Mouse (Mus musculus) liver, embryonic 12.5 days (tissue): ENCODE results near the gene Sorbs1. TPM values are rescaled to one million over a fixed set of nuclear protein-coding genes. Genes with fewer than 3 reads are reported as not detected.

ENCODE experiments used
- ATAC-seq: fragments of 200-750 bp; cut with Nextera tagmentation; 2 replicates; pipeline ENCODE4 v1.8.0; 2017; ENCODE audit warnings: moderate number of reproducible peaks, mild to moderate bottlenecking, moderate library complexity
- H3K27ac ChIP-seq: fragments of 300-500 bp; sonication (generic); 2 replicates; pipeline ENCODE4 v1.5.1; 2016; ENCODE audit warnings: mild to moderate bottlenecking
- H3K27me3 ChIP-seq: fragments of 300-500 bp; sonication (generic); replicated peaks from 2 replicates; pipeline ENCODE4 v1.6.1; 2016; ENCODE audit warnings: mild to moderate bottlenecking, moderate library complexity
- H3K36me3 ChIP-seq: fragments of 300-500 bp; sonication (generic); 2 replicates; pipeline ENCODE4 v1.6.1; 2016; ENCODE audit warnings: mild to moderate bottlenecking, moderate library complexity
- H3K4me1 ChIP-seq: fragments of 300-500 bp; sonication (generic); 2 replicates; pipeline ENCODE4 v1.6.1; 2016
- H3K4me2 ChIP-seq: fragments of 300-500 bp; sonication (generic); 2 replicates; pipeline ENCODE4 v1.6.1; 2016; ENCODE audit warnings: mild to moderate bottlenecking, moderate library complexity
- H3K4me3 ChIP-seq: fragments of 300-500 bp; sonication (generic); 2 replicates; pipeline ENCODE4 v1.5.1; 2016; ENCODE audit warnings: mild to moderate bottlenecking, moderate library complexity
- H3K9ac ChIP-seq: fragments of 300-500 bp; sonication (generic); 2 replicates; pipeline ENCODE4 v1.6.1; 2016; ENCODE audit warnings: mild to moderate bottlenecking, moderate library complexity
- H3K9me3 ChIP-seq: fragments of 300-500 bp; sonication (generic); replicated peaks from 2 replicates; pipeline ENCODE4 v1.6.1; 2016; ENCODE audit warnings: mild to moderate bottlenecking, moderate library complexity
- WGBS: fragments of 180-500 bp; shearing (Covaris S2); methylation state at CpG from one replicate; pipeline ENCODE4 v1.1.7; 2016; ENCODE audit not compliant: insufficient replicate concordance; 5-methylcytosine and 5-hydroxymethylcytosine counted together
- polyA plus RNA-seq: library from polyadenylated mRNA; unstranded; fragments of >200 nt; fragmentation: Nextera tagmentation; extraction: Ambion mirVana; gene quantifications from 2 replicates; pipeline ENCODE4 v1.2.1, GENCODE M21; 2016

The Sorbs1 gene
- polyA plus RNA-seq, 1 experiment from 2014 or later = 35.1 TPM

DNA sequence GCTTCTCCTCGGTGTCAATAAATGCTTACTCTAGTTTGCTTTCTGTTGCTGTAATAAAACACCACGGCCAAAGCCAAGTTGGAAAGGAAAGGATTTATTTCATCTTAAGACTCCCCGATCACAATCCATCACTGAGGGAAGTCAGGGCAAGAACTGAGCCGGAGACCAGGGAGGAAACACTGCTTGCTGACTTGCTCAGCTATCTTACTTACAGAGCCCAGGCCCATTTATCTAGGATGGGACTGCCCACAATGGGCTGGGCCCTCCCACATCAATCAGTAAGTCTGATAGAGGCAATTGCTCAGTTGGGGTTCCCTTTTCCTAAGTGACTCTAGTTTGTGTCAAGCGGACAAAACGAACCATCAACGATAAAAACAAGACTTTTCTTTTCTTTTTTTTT is 29.2 kb upstream of the Sorbs1 start:
- peak; percentile 69 for ATAC-seq
- Histone ChIP-seq H3K9ac (no peak overlapping the region), H3K36me3 (no peaks in the 10 kb centered on the region), H3K4me1 (peaks cover 6% of the 10 kb centered on the region), H3K27ac (no peak overlapping the region), H3K27me3 (peaks cover 5% of the 10 kb centered on the region; the same call in 1 of the 2 replicates), H3K4me3 (no peak overlapping the region), H3K4me2 (no peak overlapping the region), H3K9me3 (no peaks in the 10 kb centered on the region)
- 47% methylated on average over 7 of the region's 7 CpGs for WGBS

DNA sequence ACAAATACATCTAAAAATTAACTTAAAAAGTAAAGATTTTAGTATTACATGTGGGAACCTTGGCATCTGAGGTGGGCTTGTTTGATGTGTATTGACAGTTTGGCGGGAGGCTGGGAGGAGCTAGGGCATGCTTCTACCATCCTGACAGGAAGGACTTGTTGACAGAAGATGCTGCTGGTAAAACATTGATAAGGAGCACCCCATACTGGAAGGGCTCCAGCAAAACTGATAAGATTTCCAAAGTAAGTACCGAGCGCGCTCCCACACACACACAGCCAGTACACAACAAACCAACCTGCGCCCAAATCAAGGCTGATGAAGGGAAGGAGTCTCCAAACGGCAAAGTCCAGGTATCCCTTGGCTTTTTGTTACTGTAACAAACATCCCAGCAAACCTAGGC is 22.9 kb upstream of the Sorbs1 start:
- Histone ChIP-seq H3K27ac (peak overlapping the region; percentile 73), H3K9me3 (no peaks in the 10 kb centered on the region), H3K27me3 (peaks cover 22% of the 10 kb centered on the region), H3K4me3 (no peak overlapping the region), H3K4me1 (peaks cover 26% of the 10 kb centered on the region), H3K4me2 (peak overlapping the region; percentile 34), H3K36me3 (no peaks in the 10 kb centered on the region), H3K9ac (peak overlapping the region; percentile 13; the same call in 1 of the 2 replicates)
- 10% methylated on average over 6 of the region's 6 CpGs for WGBS
- peak; percentile 99 for ATAC-seq

DNA sequence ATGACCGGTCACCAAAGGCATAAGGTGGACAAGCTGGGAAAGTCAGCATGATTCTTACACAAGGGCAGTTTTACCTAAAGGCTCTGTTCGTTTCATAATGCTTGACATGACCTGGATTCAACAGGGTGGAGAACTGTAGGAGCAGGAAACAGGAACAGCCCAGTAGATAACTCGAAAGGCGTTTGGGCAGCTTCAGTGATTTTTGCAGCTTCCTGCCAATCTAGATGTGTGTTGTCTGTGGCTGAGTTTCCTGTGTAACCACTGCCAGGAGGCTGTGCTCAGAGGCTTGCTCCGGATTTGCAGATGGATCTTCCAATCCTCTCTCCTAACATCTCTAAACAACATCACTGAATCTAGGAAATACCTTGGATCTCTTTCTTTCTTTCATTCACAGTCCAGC is 18.9 kb upstream of the Sorbs1 start:
- peaks cover 17% of the 10 kb centered on the region for H3K27me3 ChIP-seq
- WGBS = 25% methylated on average over 5 of the region's 5 CpGs
- no peaks in the 10 kb centered on the region for H3K9me3 ChIP-seq
- H3K36me3 ChIP-seq = no peaks in the 10 kb centered on the region
- ATAC-seq = no peak
- H3K4me1 ChIP-seq = peaks cover 25% of the 10 kb centered on the region
- H3K9ac ChIP-seq = no peak overlapping the region
- no peak overlapping the region for H3K4me2 ChIP-seq
- no peak overlapping the region for H3K27ac ChIP-seq
- no peak overlapping the region for H3K4me3 ChIP-seq

DNA sequence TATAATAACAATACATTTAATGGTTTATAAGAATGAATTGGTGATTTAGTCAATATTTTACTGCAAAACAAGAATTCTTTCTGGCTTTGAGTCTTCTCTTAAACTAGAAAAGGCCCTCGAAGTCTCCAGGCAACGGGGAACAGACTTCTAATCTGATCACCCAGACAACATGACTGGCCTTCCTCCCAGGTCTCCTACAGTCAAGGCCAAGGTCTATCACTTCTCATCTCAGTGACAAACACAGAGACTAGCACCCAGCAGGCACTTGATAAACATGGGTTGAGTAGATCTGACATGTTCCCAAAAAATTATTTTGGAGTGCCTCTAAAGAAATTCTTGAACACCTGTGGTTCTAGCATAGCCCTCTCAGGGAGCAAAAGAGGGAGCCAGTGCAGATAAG is 16.7 kb upstream of the Sorbs1 start:
- Histone ChIP-seq H3K36me3 (no peaks in the 10 kb centered on the region), H3K4me3 (no peak overlapping the region), H3K27ac (no peak overlapping the region), H3K9me3 (no peaks in the 10 kb centered on the region), H3K4me1 (peaks cover 4% of the 10 kb centered on the region; the same call in 1 of the 2 replicates), H3K27me3 (peaks cover 24% of the 10 kb centered on the region), H3K9ac (no peak overlapping the region), H3K4me2 (no peak overlapping the region)
- 49% methylated on average over 2 of the region's 2 CpGs for WGBS
- no peak for ATAC-seq

- Histone ChIP-seq H3K36me3 (no peaks in the 10 kb centered on the region), H3K4me2 (no peak overlapping the region), H3K27ac (no peak overlapping the region), H3K9ac (no peak overlapping the region), H3K4me3 (no peak overlapping the region), H3K9me3 (no peaks in the 10 kb centered on the region), H3K27me3 (peaks cover 10% of the 10 kb centered on the region; the same call in 1 of the 2 replicates), H3K4me1 (peaks cover 4% of the 10 kb centered on the region; the same call in 1 of the 2 replicates)
- ATAC-seq = no peak
Measured at GRCm38 (mm10) chr19:40528254-40528653, 14.7 kb upstream of the Sorbs1 start.

- ATAC-seq = no peak
Measured at GRCm38 (mm10) chr19:40526367-40527014, 12.9 kb upstream of the Sorbs1 start.

GRCm38 (mm10) chr19:40523431-40524005 is 9.9 kb upstream of the Sorbs1 start:
- H3K36me3 ChIP-seq = no peaks in the 10 kb centered on the region
- H3K27me3 ChIP-seq = peaks cover 10% of the 10 kb centered on the region; the same call in 1 of the 2 replicates
- WGBS = 65% methylated on average over 8 of the region's 8 CpGs
- 0 out of 2 replicates have a peak, but pooled peaks cover 3% of the 10 kb centered on the region for H3K4me1 ChIP-seq
- no peak overlapping the region for H3K4me3 ChIP-seq
- H3K9me3 ChIP-seq = no peaks in the 10 kb centered on the region
- no peak for ATAC-seq
- H3K27ac ChIP-seq = no peak overlapping the region
- no peak overlapping the region for H3K4me2 ChIP-seq
- no peak overlapping the region for H3K9ac ChIP-seq

More at GRCm38 (mm10) chr19:40526367-40527014, 12.9 kb upstream of the Sorbs1 start:
- no peaks in the 10 kb centered on the region for H3K4me1 ChIP-seq
- no peak overlapping the region for H3K4me2 ChIP-seq
- WGBS = 62% methylated on average over 9 of the region's 9 CpGs
- no peak overlapping the region for H3K4me3 ChIP-seq
- peaks cover 10% of the 10 kb centered on the region; the same call in 1 of the 2 replicates for H3K27me3 ChIP-seq
- H3K27ac ChIP-seq = no peak overlapping the region
- no peaks in the 10 kb centered on the region for H3K36me3 ChIP-seq
- no peak overlapping the region for H3K9ac ChIP-seq
- H3K9me3 ChIP-seq = no peaks in the 10 kb centered on the region

GRCm38 (mm10) chr19:40520403-40520802 is 6.8 kb upstream of the Sorbs1 start:
- H3K4me1 ChIP-seq = 0 out of 2 replicates have a peak, but pooled peaks cover 3% of the 10 kb centered on the region
- no peaks in the 10 kb centered on the region for H3K36me3 ChIP-seq
- H3K27ac ChIP-seq = no peak overlapping the region
- H3K4me3 ChIP-seq = no peak overlapping the region
- no peak overlapping the region for H3K4me2 ChIP-seq
- H3K9me3 ChIP-seq = no peaks in the 10 kb centered on the region
- WGBS = 72% methylated on average over 5 of the region's 5 CpGs
- no peak for ATAC-seq
- no peaks in the 10 kb centered on the region for H3K27me3 ChIP-seq
- no peak overlapping the region for H3K9ac ChIP-seq

GRCm38 (mm10) chr19:40518706-40519105 is 5.1 kb upstream of the Sorbs1 start:
- no peak overlapping the region for H3K9ac ChIP-seq
- H3K4me2 ChIP-seq = no peak overlapping the region
- H3K27me3 ChIP-seq = no peaks in the 10 kb centered on the region
- ATAC-seq = no peak
- 47% methylated on average over 1 of the region's 1 CpGs for WGBS
- H3K36me3 ChIP-seq = no peaks in the 10 kb centered on the region
- peaks cover 11% of the 10 kb centered on the region for H3K4me1 ChIP-seq
- no peaks in the 10 kb centered on the region for H3K9me3 ChIP-seq
- H3K4me3 ChIP-seq = no peak overlapping the region
- no peak overlapping the region for H3K27ac ChIP-seq

- Histone ChIP-seq H3K27ac (no peak overlapping the region), H3K4me3 (no peak overlapping the region), H3K4me2 (no peak overlapping the region), H3K4me1 (peaks cover 35% of the 10 kb centered on the region), H3K9ac (no peak overlapping the region), H3K9me3 (no peaks in the 10 kb centered on the region), H3K36me3 (no peaks in the 10 kb centered on the region), H3K27me3 (no peaks in the 10 kb centered on the region)
- 85% methylated on average over 3 of the region's 3 CpGs for WGBS
- no peak for ATAC-seq
Measured at GRCm38 (mm10) chr19:40515596-40515995, 2.0 kb upstream of the Sorbs1 start.

DNA sequence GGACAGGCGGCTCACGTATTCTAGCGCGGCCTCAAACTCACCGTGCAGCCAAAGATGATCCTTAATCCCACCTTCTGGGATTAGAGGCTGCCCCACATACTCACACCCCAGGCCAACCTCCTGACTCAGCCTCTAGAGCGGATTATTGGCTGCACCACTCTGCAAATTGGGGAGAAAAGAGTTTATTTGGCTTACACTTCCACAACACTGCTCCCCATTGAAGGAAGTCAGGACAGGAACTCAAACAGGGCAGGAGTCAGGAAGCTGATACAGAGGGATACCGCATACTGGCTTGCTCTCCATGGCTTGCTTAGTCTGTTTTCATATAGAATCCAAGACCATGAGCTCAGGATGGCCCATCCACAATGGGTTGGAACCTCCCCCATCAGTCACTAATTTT is 797 bp upstream of the Sorbs1 start:
- Histone ChIP-seq H3K9me3 (no peaks in the 10 kb centered on the region), H3K27me3 (no peaks in the 10 kb centered on the region), H3K36me3 (no peaks in the 10 kb centered on the region), H3K4me3 (no peak overlapping the region), H3K4me1 (peaks cover 44% of the 10 kb centered on the region), H3K27ac (0 out of 2 replicates have a peak overlapping the region, but pooled peaks have one; percentile 34), H3K4me2 (peak overlapping the region; percentile 90), H3K9ac (peak overlapping the region; percentile 72; the same call in 1 of the 2 replicates)
- 76% methylated on average over 7 of the region's 7 CpGs for WGBS
- no peak for ATAC-seq

- Histone ChIP-seq H3K9ac (peak overlapping the region; percentile 94), H3K27ac (peak overlapping the region; percentile 98), H3K9me3 (no peaks in the 10 kb centered on the region), H3K4me3 (peak overlapping the region; percentile 88), H3K4me1 (peaks cover 52% of the 10 kb centered on the region), H3K4me2 (peak overlapping the region; percentile 90), H3K27me3 (no peaks in the 10 kb centered on the region), H3K36me3 (peaks cover 5% of the 10 kb centered on the region)
- 2% methylated on average over 34 of the region's 34 CpGs for WGBS
- ATAC-seq = peak; percentile 25
Measured at GRCm38 (mm10) chr19:40512500-40513421, 818 bp downstream of the Sorbs1 start.
